Mouse (Mus musculus) cerebellum, adult 2 months (tissue): ENCODE measurements around the gene Il4i1.

Source experiments
- CTCF ChIP-seq: fragments of 200-500 bp; IDR thresholded peaks from 2 replicates; pipeline ENCODE4 v1.5.1; 2011; ENCODE audit warnings: low read depth, mild to moderate bottlenecking, control low read depth, low read length, moderate library complexity, borderline replicate concordance; ENCODE audit not compliant: insufficient read depth
- POLR2A ChIP-seq: fragments of 200-500 bp; IDR thresholded peaks from 2 replicates; pipeline ENCODE4 v1.6.1; 2011; ENCODE audit warnings: low read length, control low read depth, borderline replicate concordance; ENCODE audit not compliant: insufficient read depth

GRCm38 (mm10) chr7:44859896-44860295 lies 43.7 kb downstream of the Il4i1 start:
- TF ChIP-seq CTCF: no peak
- no peak for TF ChIP-seq POLR2A
